Comparison of ENCODE assay signal across 7 mouse cellular contexts in genomic region chr1:135374175-135374867, GRCm38 (mm10). TPM values are rescaled to one million over a fixed set of nuclear protein-coding genes. Genes with fewer than 3 reads are reported as not detected.
DNase-seq lines count a peak whose midpoint lies in the region; ATAC-seq and TF ChIP-seq lines count a peak whose summit lies in the region.

No protein-coding gene starts in this region.

- peaks cover 3% of the 10 kb centered on the region; the same call in 1 of the 2 replicates for H3K27me3 ChIP-seq in spleen, adult 2 months (ENCODE audit: control insufficient read depth, insufficient read depth, low read length)
- H3K27me3 ChIP-seq in hindbrain, embryonic 10.5 days (ENCODE audit: insufficient read depth, poor library complexity, severe bottlenecking): peaks cover 6% of the 10 kb centered on the region; the same call in 1 of the 2 replicates
- no peaks in the 10 kb centered on the region for H3K27me3 ChIP-seq in limb, embryonic 13.5 days
- H3K27me3 ChIP-seq in stomach, embryonic 14.5 days (ENCODE audit: control insufficient read depth, insufficient read depth, low read length): no peaks in the 10 kb centered on the region

- peak overlapping the region; percentile 81 for H3K9ac ChIP-seq in limb, embryonic 13.5 days
- H3K9ac ChIP-seq in stomach, embryonic 14.5 days (replicated peaks; ENCODE audit: low read depth, low read length): peak overlapping the region; percentile 65

- no peak for TF ChIP-seq CTCF in spleen, adult 2 months (IDR thresholded peaks at IDR 0.05; ENCODE audit: extremely low read depth, insufficient read depth, insufficient read length, insufficient replicate concordance)

- H3K9me3 ChIP-seq in hindbrain, embryonic 10.5 days: no peaks in the 10 kb centered on the region
- H3K9me3 ChIP-seq in limb, embryonic 13.5 days: no peaks in the 10 kb centered on the region
- H3K9me3 ChIP-seq in stomach, embryonic 14.5 days (ENCODE audit: control insufficient read depth, low read depth, low read length): no peaks in the 10 kb centered on the region

- peak overlapping the region; percentile 28; the same call in 1 of the 2 replicates for H3K4me3 ChIP-seq in spleen, adult 2 months (ENCODE audit: extremely low read depth, insufficient read depth, insufficient read length)
- peak overlapping the region; percentile 67 for H3K4me3 ChIP-seq in hindbrain, embryonic 10.5 days
- peak overlapping the region; percentile 73 for H3K4me3 ChIP-seq in limb, embryonic 13.5 days
- H3K4me3 ChIP-seq in stomach, embryonic 14.5 days (ENCODE audit: low read depth, low read length): peak overlapping the region; percentile 71

- DNase-seq in spleen, adult 2 months (ENCODE audit: low read depth in 1 of 2, low spot score in 2 of 2): no peak
- DNase-seq in spleen, postnatal 14 days (ENCODE audit: low spot score in 2 of 2): no peak
- DNase-seq in cerebellum, postnatal 36 days: peak; percentile 55
- DNase-seq in hindbrain, embryonic 10.5 days (ENCODE audit: low spot score): peak; percentile 65
- no peak for DNase-seq in spleen, postnatal 36 days (ENCODE audit: low spot score in 2 of 2)

- H3K36me3 ChIP-seq in spleen, adult 2 months (ENCODE audit: control insufficient read depth, insufficient read depth, low read length): no peaks in the 10 kb centered on the region
- H3K36me3 ChIP-seq in hindbrain, embryonic 10.5 days: peaks cover 18% of the 10 kb centered on the region; the same call in 1 of the 2 replicates
- H3K36me3 ChIP-seq in limb, embryonic 13.5 days: no peaks in the 10 kb centered on the region
- H3K36me3 ChIP-seq in stomach, embryonic 14.5 days (ENCODE audit: control insufficient read depth, insufficient read depth, low read length): no peaks in the 10 kb centered on the region

- H3K4me2 ChIP-seq in limb, embryonic 13.5 days (replicated peaks): peak overlapping the region; percentile 92
- peak overlapping the region; percentile 96 for H3K4me2 ChIP-seq in stomach, embryonic 14.5 days (replicated peaks; ENCODE audit: low read depth, low read length)

- no peak for TF ChIP-seq POLR2A in spleen, adult 2 months (IDR thresholded peaks at IDR 0.05; ENCODE audit: low read depth, low read length)

- no peaks in the 10 kb centered on the region for H3K4me1 ChIP-seq in spleen, adult 2 months (ENCODE audit: control insufficient read depth, insufficient read depth, insufficient read length)
- peaks cover 49% of the 10 kb centered on the region for H3K4me1 ChIP-seq in hindbrain, embryonic 10.5 days (replicated peaks)
- H3K4me1 ChIP-seq in limb, embryonic 13.5 days: peaks cover 34% of the 10 kb centered on the region
- H3K4me1 ChIP-seq in stomach, embryonic 14.5 days (ENCODE audit: control insufficient read depth, insufficient read depth, low read length): peaks cover 18% of the 10 kb centered on the region; the same call in 1 of the 2 replicates

- 21% methylated on average over 19 of the region's 19 CpGs for WGBS in spleen, adult 2 months
- WGBS in hindbrain, embryonic 10.5 days: 3% methylated on average over 19 of the region's 19 CpGs
- WGBS in limb, embryonic 13.5 days: 2% methylated on average over 19 of the region's 19 CpGs
- 2% methylated on average over 19 of the region's 19 CpGs for WGBS in stomach, embryonic 14.5 days

- no peak overlapping the region for H3K27ac ChIP-seq in spleen, adult 2 months (ENCODE audit: insufficient read depth, low read length)
- H3K27ac ChIP-seq in hindbrain, embryonic 10.5 days: peak overlapping the region; percentile 96
- peak overlapping the region; percentile 58; the same call in 1 of the 2 replicates for H3K27ac ChIP-seq in limb, embryonic 13.5 days
- H3K27ac ChIP-seq in stomach, embryonic 14.5 days (ENCODE audit: low read length): peak overlapping the region; percentile 70; the same call in 1 of the 2 replicates

- ATAC-seq in limb, embryonic 13.5 days (ENCODE audit: low FRiP score, low read depth): no peak
- ATAC-seq in stomach, embryonic 14.5 days (ENCODE audit: insufficient number of reproducible peaks, insufficient read depth, low FRiP score, low read depth): no peak

RNA-seq across cellular contexts. Expression of gene Shisa4, which starts 0.7 kb away (rescaled TPM):
- polyA plus RNA-seq in spleen, adult 2 months (2012; rRNA removed): 4.2 and 8.2 TPM in 2 replicates
- polyA plus RNA-seq in hindbrain, embryonic 10.5 days (2016; fragmentation: Nextera tagmentation; extraction: Ambion mirVana): 63.3 and 72.2 TPM in 2 replicates
- 39.4 and 39.9 TPM in 2 replicates for polyA plus RNA-seq in limb, embryonic 13.5 days (2015; fragmentation: Nextera tagmentation; extraction: Ambion mirVana)
- 41.4 and 44.5 TPM in 2 replicates for polyA plus RNA-seq in stomach, embryonic 14.5 days (2014; fragmentation: Nextera tagmentation; extraction: Ambion mirVana)

RNA-seq across cellular contexts. Expression of gene Lmod1, which starts 49.7 kb away (rescaled TPM):
- 2.2 and 2.5 TPM in 2 replicates for polyA plus RNA-seq in spleen, adult 2 months (2012; rRNA removed)
- polyA plus RNA-seq in hindbrain, embryonic 10.5 days (2016; fragmentation: Nextera tagmentation; extraction: Ambion mirVana): 0.50 and 0.66 TPM in 2 replicates
- polyA plus RNA-seq in limb, embryonic 13.5 days (2015; fragmentation: Nextera tagmentation; extraction: Ambion mirVana): 0.37 and 0.54 TPM in 2 replicates
- polyA plus RNA-seq in stomach, embryonic 14.5 days (2014; fragmentation: Nextera tagmentation; extraction: Ambion mirVana): 12.6 and 13.2 TPM in 2 replicates

RNA-seq across cellular contexts. Expression of gene Ipo9, which starts 56.0 kb away (rescaled TPM):
- 55.6 and 60.1 TPM in 2 replicates for polyA plus RNA-seq in spleen, adult 2 months (2012; rRNA removed)
- 164 and 186 TPM in 2 replicates for polyA plus RNA-seq in hindbrain, embryonic 10.5 days (2016; fragmentation: Nextera tagmentation; extraction: Ambion mirVana)
- polyA plus RNA-seq in limb, embryonic 13.5 days (2015; fragmentation: Nextera tagmentation; extraction: Ambion mirVana): 155 and 156 TPM in 2 replicates
- 150 and 154 TPM in 2 replicates for polyA plus RNA-seq in stomach, embryonic 14.5 days (2014; fragmentation: Nextera tagmentation; extraction: Ambion mirVana)

Comparison
In these comparisons a context has a peak if more than half of its experiments do, and no peak if none do; other contexts are left out.
1. DNase-seq: peak in cerebellum, postnatal 36 days (2 of 2) and hindbrain, embryonic 10.5 days (single experiment); none in spleen, adult 2 months (0 of 2), spleen, postnatal 14 days (0 of 2) and spleen, postnatal 36 days (0 of 2).
2. Peak in every context shown above with its lines, with median percentiles within 50 percentile points of each other: H3K4me3 ChIP-seq.